Mouse (Mus musculus) left cerebral cortex, postnatal 10 days (tissue): ENCODE data around the gene Chchd5. TPM values are rescaled to one million over a fixed set of nuclear protein-coding genes. Genes with fewer than 3 reads are reported as not detected.

Source experiments
- total RNA-seq, 2 experiments: library from RNA; stranded (reverse); gene quantifications; 2 replicates each; pipeline ENCODE4 v1.2.3; 2021

Chchd5 gene
- total RNA-seq, 2 experiments from 2014 or later = 12.0 to 12.5 TPM

Other genes with a start within 250 kb of the Chchd5 start
- gene Zc3h8, start 185.6 kb upstream of the Chchd5 start, total RNA-seq = 1 to 10 TPM; 7.1 to 8.2 TPM
- 10 to 100 TPM; 11.3 to 12.2 TPM for gene Zc3h6, start 162.3 kb upstream of the Chchd5 start, total RNA-seq
- 10 to 100 TPM in 1 of 2 experiments, 1 to 10 TPM in 1; 8.7 to 11.8 TPM for gene Gm10762, start 162.0 kb upstream of the Chchd5 start, total RNA-seq
- gene Vinac1, start 81.5 kb upstream of the Chchd5 start, total RNA-seq = under 1 TPM in 1 of 2 experiments, not detected in 1; 0.26 TPM
- 10 to 100 TPM; 85.0 to 90.5 TPM for gene Ttl, start 63.8 kb upstream of the Chchd5 start, total RNA-seq
- gene Polr1b, start 28.7 kb upstream of the Chchd5 start, total RNA-seq = 10 to 100 TPM; 21.8 to 24.8 TPM
- gene Slc20a1, start 69.1 kb downstream of the Chchd5 start, total RNA-seq = 100 to 1,000 TPM; 123 to 124 TPM
- gene Ckap2l, start 167.5 kb downstream of the Chchd5 start, total RNA-seq = 1 to 10 TPM; 2.6 to 2.7 TPM
- under 1 TPM; 0.49 to 0.57 TPM for gene Il1a, start 180.3 kb downstream of the Chchd5 start, total RNA-seq
- not detected for gene Il1b, start 241.4 kb downstream of the Chchd5 start, total RNA-seq